Mouse (Mus musculus) left cerebral cortex, postnatal 36 days (tissue): ENCODE measurements around the gene Rasgef1b. TPM values are rescaled to one million over a fixed set of nuclear protein-coding genes. Genes with fewer than 3 reads are reported as not detected.

Experiments
- DNase-seq, 2 experiments: peaks; one replicate each; pipeline ENCODE4 v3.0.0; 2021 to 2022; ENCODE audit warnings: low spot score in 2 of 2, mixed read lengths in 1 of 2
- intact Hi-C: fragments of 180-260 bp; cut with DNase I; formaldehyde crosslinking; loops from one replicate; pipeline ENCODE4 v1.15.1; 2025
- total RNA-seq, 2 experiments: library from RNA; stranded (reverse); gene quantifications; 2 replicates each; pipeline ENCODE4 v1.2.3; 2021

The Rasgef1b gene
- total RNA-seq, 2 experiments from 2014 or later, result 85.1 to 90.1 TPM

GRCm38 (mm10) chr5:99390314-99390713, 338.6 kb downstream of the Rasgef1b start:
- no peak for DNase-seq
- intact Hi-C loops, result no loop called here

GRCm38 (mm10) chr5:99388585-99389250, 340.1 kb downstream of the Rasgef1b start:
- intact Hi-C loops, result loop anchor here (2.0 to 10.0 kb wide), 2 partner anchors 136 to 326 kb away; no protein-coding TSS in a partner anchor
- no peak for DNase-seq

GRCm38 (mm10) chr5:99388131-99388530, 340.7 kb downstream of the Rasgef1b start:
- DNase-seq, result no peak
- intact Hi-C loops, result loop anchor here (2.0 to 10.0 kb wide), 2 partner anchors 135 to 327 kb away; no protein-coding TSS in a partner anchor

- intact Hi-C loops, result loop anchor here (10.0 kb wide), 1 partner anchor 327 kb away; no protein-coding TSS in a partner anchor
- DNase-seq, result peak; percentile 61 to 75
These were observed 341.5 kb downstream of the Rasgef1b start for GRCm38 (mm10) chr5:99387185-99387981.

GRCm38 (mm10) chr5:99386246-99386845, 342.5 kb downstream of the Rasgef1b start:
- peak in 1 of 2 experiments; percentile 32 for DNase-seq
- intact Hi-C loops, result loop anchor here (10.0 kb wide), 1 partner anchor 328 kb away; no protein-coding TSS in a partner anchor

- no peak for DNase-seq
- intact Hi-C loops, result loop anchor here (10.0 kb wide), 1 partner anchor 329 kb away; no protein-coding TSS in a partner anchor
These were observed 343.1 kb downstream of the Rasgef1b start for GRCm38 (mm10) chr5:99385737-99386136.

- intact Hi-C loops, result loop anchor here (10.0 kb wide), 1 partner anchor 330 kb away; no protein-coding TSS in a partner anchor
- DNase-seq, result no peak
These were observed 343.8 kb downstream of the Rasgef1b start for GRCm38 (mm10) chr5:99385090-99385489.

- intact Hi-C loops, result loop anchor here (10.0 kb wide), 1 partner anchor 331 kb away; no protein-coding TSS in a partner anchor
- peak; percentile 61 to 75 for DNase-seq
These were observed 345.0 kb downstream of the Rasgef1b start for GRCm38 (mm10) chr5:99383783-99384281.

GRCm38 (mm10) chr5:99382786-99383185, 346.1 kb downstream of the Rasgef1b start:
- intact Hi-C loops, result loop anchor here (10.0 kb wide), 1 partner anchor 332 kb away; no protein-coding TSS in a partner anchor
- no peak for DNase-seq

GRCm38 (mm10) chr5:99381639-99382038, 347.2 kb downstream of the Rasgef1b start:
- DNase-seq, result no peak
- intact Hi-C loops, result loop anchor here (10.0 kb wide), 1 partner anchor 333 kb away; no protein-coding TSS in a partner anchor

GRCm38 (mm10) chr5:99380882-99381281, 348.0 kb downstream of the Rasgef1b start:
- intact Hi-C loops, result loop anchor here (10.0 kb wide), 1 partner anchor 334 kb away; no protein-coding TSS in a partner anchor
- DNase-seq, result no peak

- intact Hi-C loops, result loop anchor here (10.0 kb wide), 1 partner anchor 335 kb away; no protein-coding TSS in a partner anchor
- no peak for DNase-seq
These were observed 348.7 kb downstream of the Rasgef1b start for GRCm38 (mm10) chr5:99380166-99380565.

GRCm38 (mm10) chr5:99378437-99379226, 350.2 kb downstream of the Rasgef1b start:
- DNase-seq, result no peak
- intact Hi-C loops, result no loop called here

GRCm38 (mm10) chr5:99375725-99376124, 353.1 kb downstream of the Rasgef1b start:
- no peak for DNase-seq
- intact Hi-C loops, result no loop called here

GRCm38 (mm10) chr5:99374460-99374859, 354.4 kb downstream of the Rasgef1b start:
- intact Hi-C loops, result no loop called here
- no peak for DNase-seq

GRCm38 (mm10) chr5:99373570-99374151, 355.2 kb downstream of the Rasgef1b start:
- DNase-seq, result no peak
- intact Hi-C loops, result no loop called here

- no peak for DNase-seq
- intact Hi-C loops, result no loop called here
These were observed 358.2 kb downstream of the Rasgef1b start for GRCm38 (mm10) chr5:99370636-99371035.

GRCm38 (mm10) chr5:99369256-99369655, 359.6 kb downstream of the Rasgef1b start:
- intact Hi-C loops, result no loop called here
- DNase-seq, result no peak
